Mouse (Mus musculus) cerebellum, adult 2 months (tissue): ENCODE results near the gene Agbl4. TPM values are rescaled to one million over a fixed set of nuclear protein-coding genes. Genes with fewer than 3 reads are reported as not detected.

Source experiments
- DNase-seq, 2 experiments: peaks; one replicate each; pipeline ENCODE4 v3.0.0; 2021
- H3K27ac ChIP-seq: fragments of 200-500 bp; 2 replicates; pipeline ENCODE4 v1.5.1; 2012; ENCODE audit warnings: low read length, control low read depth, inconsistent platforms; ENCODE audit not compliant: insufficient read depth
- H3K27me3 ChIP-seq: fragments of 200-500 bp; 2 replicates; pipeline ENCODE4 v1.6.1; 2012; ENCODE audit warnings: inconsistent platforms, mild to moderate bottlenecking, low read length, moderate library complexity; ENCODE audit not compliant: control insufficient read depth, insufficient read depth
- H3K4me1 ChIP-seq: fragments of 200-500 bp; 2 replicates; pipeline ENCODE4 v1.6.1; 2011; ENCODE audit warnings: low read length; ENCODE audit not compliant: control insufficient read depth, insufficient read depth
- H3K4me3 ChIP-seq: fragments of 200-500 bp; replicated peaks from 2 replicates; pipeline ENCODE3; 2011; ENCODE audit warnings: mild to moderate bottlenecking, low read depth, low read length, control low read depth; ENCODE audit not compliant: insufficient read depth
- CTCF ChIP-seq: fragments of 200-500 bp; IDR thresholded peaks from 2 replicates; pipeline ENCODE4 v1.5.1; 2011; ENCODE audit warnings: low read depth, mild to moderate bottlenecking, control low read depth, low read length, moderate library complexity, borderline replicate concordance; ENCODE audit not compliant: insufficient read depth
- POLR2A ChIP-seq: fragments of 200-500 bp; IDR thresholded peaks from 2 replicates; pipeline ENCODE4 v1.6.1; 2011; ENCODE audit warnings: low read length, control low read depth, borderline replicate concordance; ENCODE audit not compliant: insufficient read depth
- WGBS: fragments of 180-500 bp; shearing (Covaris S2); methylation state at CpG from one replicate; pipeline ENCODE4 v1.1.7; 2018; 5-methylcytosine and 5-hydroxymethylcytosine counted together
- polyA plus RNA-seq: library from polyadenylated mRNA; depleted of rRNA; stranded (reverse); fragments of >200 nt; gene quantifications from 2 replicates; pipeline ENCODE4 v1.2.3, GENCODE M21; 2012

The Agbl4 gene
- polyA plus RNA-seq, 1 experiment, result 4.8 TPM

GRCm38 (mm10) chr4:111653451-111653850 is 1256.0 kb downstream of the Agbl4 start:
- no peak for TF ChIP-seq POLR2A
- TF ChIP-seq CTCF, result no peak
- DNase-seq, result peak in 1 of 2 experiments; percentile 7
- H3K27me3 ChIP-seq, result no peaks in the 10 kb centered on the region; the same call in 1 of the 2 replicates
- H3K4me1 ChIP-seq, result no peaks in the 10 kb centered on the region
- H3K4me3 ChIP-seq, result no peak overlapping the region
- 54% methylated on average over 1 of the region's 1 CpGs for WGBS
- no peak overlapping the region for H3K27ac ChIP-seq

GRCm38 (mm10) chr4:111663730-111664129 is 1266.3 kb downstream of the Agbl4 start:
- no peak overlapping the region for H3K27ac ChIP-seq
- no peaks in the 10 kb centered on the region; the same call in 1 of the 2 replicates for H3K27me3 ChIP-seq
- WGBS, result 7% methylated on average over 1 of the region's 1 CpGs
- TF ChIP-seq CTCF, result no peak
- TF ChIP-seq POLR2A, result no peak
- no peak overlapping the region for H3K4me3 ChIP-seq
- no peak for DNase-seq
- H3K4me1 ChIP-seq, result no peaks in the 10 kb centered on the region; the same call in 1 of the 2 replicates

GRCm38 (mm10) chr4:111664146-111664545 is 1266.7 kb downstream of the Agbl4 start:
- H3K4me1 ChIP-seq, result no peaks in the 10 kb centered on the region; the same call in 1 of the 2 replicates
- H3K4me3 ChIP-seq, result no peak overlapping the region
- no peak overlapping the region for H3K27ac ChIP-seq
- TF ChIP-seq CTCF (no peak), POLR2A (no peak)
- peak in 1 of 2 experiments; percentile 22 for DNase-seq
- 6% methylated on average over 3 of the region's 3 CpGs for WGBS
- no peaks in the 10 kb centered on the region; the same call in 1 of the 2 replicates for H3K27me3 ChIP-seq

GRCm38 (mm10) chr4:111666713-111667112 is 1269.3 kb downstream of the Agbl4 start:
- WGBS, result 86% methylated on average over 1 of the region's 1 CpGs
- no peak overlapping the region for H3K27ac ChIP-seq
- no peak for TF ChIP-seq CTCF
- TF ChIP-seq POLR2A, result no peak

GRCm38 (mm10) chr4:111669369-111669768 is 1271.9 kb downstream of the Agbl4 start:
- no peaks in the 10 kb centered on the region for H3K27me3 ChIP-seq
- TF ChIP-seq POLR2A (no peak), CTCF (no peak)
- DNase-seq, result no peak
- no peaks in the 10 kb centered on the region for H3K4me1 ChIP-seq
- no peak overlapping the region for H3K27ac ChIP-seq
- H3K4me3 ChIP-seq, result no peak overlapping the region
- 76% methylated on average over 3 of the region's 3 CpGs for WGBS

More at GRCm38 (mm10) chr4:111666713-111667112, 1269.3 kb downstream of the Agbl4 start:
- no peak for DNase-seq
- Histone ChIP-seq H3K4me3 (no peak overlapping the region), H3K27me3 (no peaks in the 10 kb centered on the region; the same call in 1 of the 2 replicates), H3K4me1 (no peaks in the 10 kb centered on the region; the same call in 1 of the 2 replicates)

GRCm38 (mm10) chr4:111670566-111671421 is 1273.3 kb downstream of the Agbl4 start:
- Histone ChIP-seq H3K4me1 (no peaks in the 10 kb centered on the region), H3K27me3 (no peaks in the 10 kb centered on the region), H3K27ac (no peak overlapping the region), H3K4me3 (no peak overlapping the region)
- 33% methylated on average over 12 of the region's 12 CpGs for WGBS
- DNase-seq, result no peak
- TF ChIP-seq CTCF (no peak), POLR2A (no peak)

GRCm38 (mm10) chr4:111671440-111671839 is 1274.0 kb downstream of the Agbl4 start:
- TF ChIP-seq POLR2A, result no peak
- TF ChIP-seq CTCF, result no peak
- Histone ChIP-seq H3K27me3 (no peaks in the 10 kb centered on the region), H3K4me1 (no peaks in the 10 kb centered on the region), H3K4me3 (no peak overlapping the region), H3K27ac (no peak overlapping the region)
- 75% methylated on average over 4 of the region's 4 CpGs for WGBS
- no peak for DNase-seq

- DNase-seq, result no peak
- H3K4me3 ChIP-seq, result no peak overlapping the region
- H3K27ac ChIP-seq, result no peak overlapping the region
- no peaks in the 10 kb centered on the region for H3K27me3 ChIP-seq
- H3K4me1 ChIP-seq, result no peaks in the 10 kb centered on the region
- no peak for TF ChIP-seq CTCF
- no peak for TF ChIP-seq POLR2A
Observed at GRCm38 (mm10) chr4:111673904-111674303, 1276.4 kb downstream of the Agbl4 start.
